Mouse (Mus musculus) liver, embryonic 15.5 days (tissue): ENCODE results near the gene Triobp. TPM values are rescaled to one million over a fixed set of nuclear protein-coding genes. Genes with fewer than 3 reads are reported as not detected.
A peak's percentile ranks its signal among the peaks of the same experiment; 100 is the strongest.

Source experiments
- ATAC-seq: fragments of 200-750 bp; cut with Nextera tagmentation; 2 replicates; pipeline ENCODE4 v1.8.0; 2017; ENCODE audit warnings: moderate number of reproducible peaks, mild to moderate bottlenecking, moderate library complexity; ENCODE audit not compliant: insufficient read depth
- H3K27ac ChIP-seq: fragments of 300-500 bp; sonication (generic); replicated peaks from 2 replicates; pipeline ENCODE4 v1.5.1; 2015; ENCODE audit warnings: mild to moderate bottlenecking, inconsistent platforms
- H3K27me3 ChIP-seq: fragments of 300-500 bp; sonication (generic); 2 replicates; pipeline ENCODE4 v1.6.1; 2015; ENCODE audit warnings: mild to moderate bottlenecking, inconsistent platforms
- H3K36me3 ChIP-seq: fragments of 300-500 bp; sonication (generic); replicated peaks from 2 replicates; pipeline ENCODE4 v1.6.1; 2015; ENCODE audit warnings: moderate library complexity, mild to moderate bottlenecking, inconsistent platforms
- H3K4me1 ChIP-seq: fragments of 300-500 bp; sonication (generic); replicated peaks from 2 replicates; pipeline ENCODE4 v1.6.1; 2015; ENCODE audit warnings: inconsistent platforms
- H3K4me2 ChIP-seq: fragments of 300-500 bp; sonication (generic); 2 replicates; pipeline ENCODE4 v1.6.1; 2015; ENCODE audit warnings: moderate library complexity, mild to moderate bottlenecking, inconsistent platforms
- H3K4me3 ChIP-seq: fragments of 300-500 bp; sonication (generic); replicated peaks from 2 replicates; pipeline ENCODE4 v1.5.1; 2015; ENCODE audit warnings: mild to moderate bottlenecking, inconsistent platforms
- H3K9ac ChIP-seq: fragments of 300-500 bp; sonication (generic); 2 replicates; pipeline ENCODE4 v1.6.1; 2015; ENCODE audit warnings: moderate library complexity, mild to moderate bottlenecking, inconsistent platforms
- H3K9me3 ChIP-seq: fragments of 300-500 bp; sonication (generic); replicated peaks from 2 replicates; pipeline ENCODE4 v1.6.1; 2016; ENCODE audit warnings: inconsistent platforms
- WGBS: fragments of 180-500 bp; shearing (Covaris S2); methylation state at CpG from one replicate; pipeline ENCODE4 v1.1.7; 2015; ENCODE audit warnings: mixed read lengths; ENCODE audit not compliant: insufficient replicate concordance; 5-methylcytosine and 5-hydroxymethylcytosine counted together
- polyA plus RNA-seq: library from polyadenylated mRNA; unstranded; fragments of >200 nt; fragmentation: Nextera tagmentation; extraction: Ambion mirVana; gene quantifications from 2 replicates; pipeline ENCODE4 v1.2.1, GENCODE M21; 2015

Gene Triobp
- polyA plus RNA-seq, 1 experiment from 2014 or later = 20.2 TPM

DNA sequence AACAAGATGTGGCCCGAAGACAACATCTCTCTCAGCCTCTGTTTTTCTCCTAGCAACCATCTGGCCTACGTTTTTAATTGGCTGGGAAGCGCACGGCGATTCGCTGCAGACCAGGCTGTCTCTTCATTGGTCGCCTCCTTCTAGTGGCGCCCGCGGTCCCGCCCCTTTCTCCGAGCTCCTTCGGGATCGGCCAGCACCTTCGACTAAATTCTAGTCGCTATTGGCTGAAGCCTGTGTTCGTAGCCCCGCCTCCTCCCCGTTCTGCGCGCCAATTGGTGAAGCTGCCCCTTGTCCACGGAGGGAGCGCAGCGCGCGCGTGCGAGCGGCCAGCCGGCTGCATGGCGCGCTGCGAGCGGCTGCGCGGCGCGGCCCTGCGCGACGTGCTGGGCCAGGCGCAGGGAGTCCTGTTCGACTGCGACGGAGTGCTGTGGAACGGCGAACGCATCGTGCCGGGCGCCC lies 33.9 kb upstream of the Triobp start, which contains the start of gene Pdxp:
TSS of gene Pdxp (plus strand) at position 288 of the 459 bp plus-strand sequence.
- Histone ChIP-seq H3K36me3 (peaks cover 35% of the 10 kb centered on the region), H3K27ac (peak within 1 kb of the TSS; percentile 70)

DNA sequence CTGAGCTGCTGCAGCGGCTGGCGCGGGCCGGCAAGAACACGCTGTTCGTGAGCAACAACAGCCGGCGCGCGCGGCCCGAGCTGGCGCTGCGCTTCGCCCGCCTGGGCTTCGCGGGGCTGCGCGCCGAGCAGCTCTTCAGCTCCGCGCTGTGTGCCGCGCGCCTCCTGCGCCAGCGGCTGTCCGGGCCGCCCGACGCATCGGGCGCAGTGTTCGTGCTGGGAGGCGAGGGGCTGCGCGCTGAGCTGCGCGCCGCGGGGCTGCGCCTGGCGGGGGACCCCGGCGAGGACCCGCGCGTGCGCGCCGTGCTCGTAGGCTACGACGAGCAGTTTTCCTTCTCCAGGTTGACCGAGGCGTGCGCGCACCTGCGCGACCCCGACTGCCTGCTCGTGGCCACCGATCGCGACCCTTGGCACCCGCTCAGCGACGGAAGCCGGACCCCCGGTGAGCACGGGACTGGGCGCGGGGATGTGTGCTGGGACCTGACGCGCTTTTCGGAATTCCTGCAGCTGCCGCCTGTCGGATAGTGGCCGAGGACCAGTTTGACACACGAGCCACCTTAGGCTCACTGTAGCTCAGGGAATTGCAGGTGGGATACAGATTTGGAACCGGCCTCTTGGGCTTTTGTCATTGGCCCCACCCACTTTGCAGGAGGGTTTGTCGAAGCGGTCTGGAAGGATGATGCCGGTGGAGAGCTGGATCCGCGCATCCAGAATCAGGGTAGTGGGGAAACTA lies 33.3 kb upstream of the Triobp start:
- under 1% methylated on average over 87 of the region's 87 CpGs for WGBS
- peaks cover 52% of the 10 kb centered on the region for H3K4me1 ChIP-seq
- H3K9ac ChIP-seq = peak overlapping the region; percentile 69
- 0 out of 2 replicates have a peak, but pooled peaks cover 6% of the 10 kb centered on the region for H3K27me3 ChIP-seq
- peaks cover 34% of the 10 kb centered on the region for H3K36me3 ChIP-seq
- H3K27ac ChIP-seq = peak overlapping the region; percentile 70
- peak overlapping the region; percentile 100 for H3K4me2 ChIP-seq
- H3K9me3 ChIP-seq = no peaks in the 10 kb centered on the region
- H3K4me3 ChIP-seq = peak overlapping the region; percentile 68
- peak; percentile 61 for ATAC-seq

More for the DNA sequence above, 33.9 kb upstream of the Triobp start, which contains the start of gene Pdxp:
- Histone ChIP-seq H3K27me3 (0 out of 2 replicates have a peak, but pooled peaks cover 6% of the 10 kb centered on the region), H3K4me3 (peak within 1 kb of the TSS; percentile 68), H3K4me1 (peaks cover 54% of the 10 kb centered on the region), H3K9ac (peak within 1 kb of the TSS; percentile 69), H3K4me2 (peak within 1 kb of the TSS; percentile 100), H3K9me3 (no peaks in the 10 kb centered on the region)
- peak; percentile 88 for ATAC-seq
- under 1% methylated on average over 51 of the region's 51 CpGs for WGBS

DNA sequence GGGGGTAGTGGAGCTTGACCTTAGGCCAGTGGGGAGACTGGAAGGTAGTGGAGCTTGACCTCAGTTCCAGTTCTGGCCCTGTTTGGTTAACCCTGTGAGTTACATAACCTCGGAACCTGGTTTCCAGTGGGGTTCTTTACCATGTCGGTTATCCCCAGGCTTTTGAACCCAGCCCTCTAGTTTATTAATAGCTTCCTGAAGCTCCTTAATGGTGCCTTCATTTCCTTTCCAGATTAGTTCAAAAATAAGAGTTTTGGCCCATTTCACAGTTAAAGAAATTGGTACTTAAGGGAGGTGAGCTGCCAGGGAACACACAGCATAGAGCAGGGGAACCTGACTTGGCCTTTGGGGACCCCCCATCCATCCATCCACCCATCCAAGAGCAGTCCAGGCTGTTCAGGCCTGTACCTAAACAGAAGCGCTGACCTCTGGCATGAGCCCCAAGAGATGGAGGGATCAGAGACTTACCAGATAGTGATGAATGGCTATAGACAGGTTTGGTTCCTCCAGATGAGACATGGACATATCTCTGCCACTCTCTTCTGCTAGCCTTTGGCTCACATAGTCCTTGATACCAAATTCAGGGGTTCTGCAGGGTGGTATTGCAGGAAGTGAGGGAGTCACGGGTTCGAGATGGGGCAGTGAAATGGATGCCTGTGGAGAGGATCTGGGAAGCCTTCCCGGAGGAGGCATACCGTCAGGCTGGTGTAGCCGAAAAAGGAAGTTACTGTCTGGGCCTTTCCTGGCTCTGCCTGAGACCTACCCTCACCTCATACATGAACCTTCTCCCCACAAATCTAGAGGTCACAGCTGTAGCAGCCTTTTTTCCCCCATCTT lies 32.5 kb upstream of the Triobp start:
- Histone ChIP-seq H3K4me1 (peaks cover 53% of the 10 kb centered on the region), H3K27ac (no peak overlapping the region; the same call in 1 of the 2 replicates), H3K4me2 (peak overlapping the region; percentile 100), H3K4me3 (peak overlapping the region; percentile 68), H3K27me3 (0 out of 2 replicates have a peak, but pooled peaks cover 6% of the 10 kb centered on the region), H3K9me3 (no peaks in the 10 kb centered on the region), H3K9ac (peak overlapping the region; percentile 69), H3K36me3 (peaks cover 26% of the 10 kb centered on the region)
- ATAC-seq = no peak
- 37% methylated on average over 8 of the region's 8 CpGs for WGBS

- Histone ChIP-seq H3K4me1 (peaks cover 59% of the 10 kb centered on the region), H3K27ac (no peak overlapping the region; the same call in 1 of the 2 replicates), H3K4me3 (peak overlapping the region; percentile 68), H3K36me3 (peaks cover 20% of the 10 kb centered on the region), H3K9me3 (no peaks in the 10 kb centered on the region), H3K4me2 (peak overlapping the region; percentile 100), H3K27me3 (0 out of 2 replicates have a peak, but pooled peaks cover 6% of the 10 kb centered on the region), H3K9ac (no peak overlapping the region)
- no peak for ATAC-seq
- WGBS = 6% methylated on average over 8 of the region's 8 CpGs
Observed at GRCm38 (mm10) chr15:78915660-78916017, 31.9 kb upstream of the Triobp start.

DNA sequence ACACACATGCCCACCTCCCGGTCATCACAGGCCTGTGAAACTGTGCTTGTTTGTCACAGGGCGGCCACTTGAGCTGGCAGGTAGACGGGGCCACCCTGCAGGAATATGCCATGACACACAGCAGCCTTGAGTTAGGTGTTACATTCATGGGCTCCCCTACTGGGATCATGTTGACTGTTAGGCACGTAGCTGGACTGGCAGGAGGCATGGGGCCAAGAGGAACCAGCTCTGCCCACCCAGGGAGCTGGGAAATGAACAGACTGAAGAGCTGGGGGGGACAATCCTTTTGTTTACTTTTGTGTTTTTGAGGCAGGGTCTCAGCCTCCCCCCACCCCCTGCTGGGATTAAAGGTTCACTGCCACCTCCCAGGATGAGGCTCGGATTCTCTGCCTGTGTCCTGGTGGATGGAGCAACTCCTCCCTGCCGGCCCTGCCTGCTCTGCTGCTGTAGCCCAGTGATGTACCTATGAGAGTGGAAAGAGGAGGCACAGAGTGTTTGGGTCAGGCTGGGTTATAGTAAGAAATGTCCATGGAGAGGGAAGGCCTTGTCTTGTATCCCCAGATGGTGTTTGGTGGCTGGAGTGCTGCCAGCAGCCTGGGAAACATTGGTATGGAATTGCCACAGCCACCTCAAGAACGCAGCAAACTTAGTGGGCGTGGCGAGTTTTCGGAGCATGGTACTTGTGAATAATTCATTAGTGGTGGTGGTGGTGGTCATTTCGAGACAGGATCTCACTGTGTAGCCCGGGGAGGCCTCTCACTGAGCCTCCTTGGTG lies 31.3 kb upstream of the Triobp start:
- Histone ChIP-seq H3K4me3 (peak overlapping the region; percentile 4; the same call in 1 of the 2 replicates), H3K9ac (no peak overlapping the region), H3K9me3 (no peaks in the 10 kb centered on the region), H3K4me2 (peak overlapping the region; percentile 100), H3K36me3 (peaks cover 15% of the 10 kb centered on the region), H3K27me3 (0 out of 2 replicates have a peak, but pooled peaks cover 6% of the 10 kb centered on the region), H3K4me1 (peaks cover 61% of the 10 kb centered on the region), H3K27ac (peak overlapping the region; percentile 48)
- 77% methylated on average over 12 of the region's 12 CpGs for WGBS
- ATAC-seq = no peak

DNA sequence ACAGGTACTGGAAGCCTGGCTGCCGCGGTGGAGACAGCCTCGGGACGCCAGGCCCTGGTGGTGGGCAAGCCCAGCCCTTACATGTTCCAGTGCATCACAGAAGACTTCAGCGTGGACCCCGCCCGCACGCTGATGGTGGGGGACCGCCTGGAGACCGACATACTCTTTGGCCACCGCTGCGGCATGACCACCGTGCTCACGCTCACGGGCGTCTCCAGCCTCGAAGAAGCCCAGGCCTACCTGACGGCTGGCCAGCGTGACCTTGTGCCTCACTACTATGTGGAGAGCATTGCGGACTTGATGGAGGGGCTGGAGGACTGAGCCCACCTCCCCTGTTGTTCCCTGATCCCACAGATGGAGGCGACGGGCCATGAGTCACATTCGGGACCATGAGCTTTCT lies 29.4 kb upstream of the Triobp start:
- 87% methylated on average over 23 of the region's 23 CpGs for WGBS
- no peak overlapping the region for H3K9ac ChIP-seq
- H3K4me2 ChIP-seq = no peak overlapping the region
- 0 out of 2 replicates have a peak, but pooled peaks cover 6% of the 10 kb centered on the region for H3K27me3 ChIP-seq
- H3K4me1 ChIP-seq = peaks cover 68% of the 10 kb centered on the region
- H3K4me3 ChIP-seq = no peak overlapping the region
- H3K36me3 ChIP-seq = peaks cover 10% of the 10 kb centered on the region; the same call in 1 of the 2 replicates
- H3K9me3 ChIP-seq = no peaks in the 10 kb centered on the region
- no peak for ATAC-seq
- no peak overlapping the region for H3K27ac ChIP-seq

DNA sequence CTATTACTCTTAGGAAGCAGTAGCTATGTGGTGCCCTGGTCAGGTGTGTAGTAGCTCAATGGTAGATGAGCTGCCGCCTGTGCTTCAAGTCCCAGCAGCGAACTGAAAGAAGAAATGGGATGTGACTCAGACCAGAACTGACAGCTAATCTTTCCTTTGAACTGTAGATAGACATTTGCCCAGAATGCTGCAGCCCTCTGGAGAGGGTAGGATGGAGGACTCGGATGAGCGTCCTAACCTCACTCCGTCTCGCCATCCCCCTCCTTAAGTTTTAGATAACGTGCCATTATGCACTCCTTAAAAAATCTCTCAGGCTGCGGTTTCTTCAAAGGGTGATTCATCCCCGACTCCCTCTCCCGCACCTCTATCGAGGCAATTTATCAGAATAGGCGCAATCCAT lies 27.6 kb upstream of the Triobp start:
- 76% methylated on average over 12 of the region's 12 CpGs for WGBS
- Histone ChIP-seq H3K4me3 (no peak overlapping the region), H3K27ac (peak overlapping the region; percentile 66)

GRCm38 (mm10) chr15:78922700-78923099 lies 24.8 kb upstream of the Triobp start:
- peak overlapping the region; percentile 49 for H3K4me3 ChIP-seq
- peak overlapping the region; percentile 98 for H3K27ac ChIP-seq
- ATAC-seq = peak; percentile 81
- WGBS = 13% methylated on average over 7 of the region's 7 CpGs
- peaks cover 10% of the 10 kb centered on the region; the same call in 1 of the 2 replicates for H3K36me3 ChIP-seq
- peak overlapping the region; percentile 66 for H3K9ac ChIP-seq
- H3K9me3 ChIP-seq = no peaks in the 10 kb centered on the region
- peak overlapping the region; percentile 79 for H3K4me2 ChIP-seq
- peaks cover 75% of the 10 kb centered on the region for H3K4me1 ChIP-seq
- no peaks in the 10 kb centered on the region for H3K27me3 ChIP-seq

More for the DNA sequence above, 27.6 kb upstream of the Triobp start:
- Histone ChIP-seq H3K4me1 (peaks cover 68% of the 10 kb centered on the region), H3K4me2 (no peak overlapping the region), H3K36me3 (peaks cover 10% of the 10 kb centered on the region; the same call in 1 of the 2 replicates), H3K9me3 (no peaks in the 10 kb centered on the region), H3K27me3 (no peaks in the 10 kb centered on the region), H3K9ac (no peak overlapping the region)
- ATAC-seq = no peak

- H3K27me3 ChIP-seq = no peaks in the 10 kb centered on the region
- H3K9me3 ChIP-seq = no peaks in the 10 kb centered on the region
- peak overlapping the region; percentile 66 for H3K9ac ChIP-seq
- H3K4me3 ChIP-seq = peak overlapping the region; percentile 49
- H3K36me3 ChIP-seq = peaks cover 5% of the 10 kb centered on the region; the same call in 1 of the 2 replicates
- ATAC-seq = peak; percentile 77
- WGBS = 15% methylated on average over 6 of the region's 6 CpGs
- peak overlapping the region; percentile 79 for H3K4me2 ChIP-seq
- peak overlapping the region; percentile 98 for H3K27ac ChIP-seq
- H3K4me1 ChIP-seq = peaks cover 84% of the 10 kb centered on the region
Observed at GRCm38 (mm10) chr15:78923585-78923984, 23.9 kb upstream of the Triobp start.

- no peak overlapping the region for H3K4me3 ChIP-seq
- H3K36me3 ChIP-seq = peaks cover 8% of the 10 kb centered on the region; the same call in 1 of the 2 replicates
- H3K9ac ChIP-seq = no peak overlapping the region
- no peak for ATAC-seq
- H3K4me2 ChIP-seq = peak overlapping the region; percentile 92; the same call in 1 of the 2 replicates
- H3K27ac ChIP-seq = peak overlapping the region; percentile 98
- WGBS = 51% methylated on average over 8 of the region's 8 CpGs
- no peaks in the 10 kb centered on the region for H3K27me3 ChIP-seq
- H3K9me3 ChIP-seq = no peaks in the 10 kb centered on the region
- peaks cover 87% of the 10 kb centered on the region for H3K4me1 ChIP-seq
Observed at GRCm38 (mm10) chr15:78925129-78925528, 22.4 kb upstream of the Triobp start.
